Mouse (Mus musculus) c-Kit-negative CD71-positive TER-119-positive erythroid progenitor cells, embryonic 14.5 days (primary cell): ENCODE measurements around the gene Npnt.

ENCODE experiments used
- DNase-seq: peaks from one replicate; pipeline ENCODE4 v3.0.0-alpha.2; 2013; ENCODE audit warnings: low read depth, low spot score

Gene Npnt

DNA sequence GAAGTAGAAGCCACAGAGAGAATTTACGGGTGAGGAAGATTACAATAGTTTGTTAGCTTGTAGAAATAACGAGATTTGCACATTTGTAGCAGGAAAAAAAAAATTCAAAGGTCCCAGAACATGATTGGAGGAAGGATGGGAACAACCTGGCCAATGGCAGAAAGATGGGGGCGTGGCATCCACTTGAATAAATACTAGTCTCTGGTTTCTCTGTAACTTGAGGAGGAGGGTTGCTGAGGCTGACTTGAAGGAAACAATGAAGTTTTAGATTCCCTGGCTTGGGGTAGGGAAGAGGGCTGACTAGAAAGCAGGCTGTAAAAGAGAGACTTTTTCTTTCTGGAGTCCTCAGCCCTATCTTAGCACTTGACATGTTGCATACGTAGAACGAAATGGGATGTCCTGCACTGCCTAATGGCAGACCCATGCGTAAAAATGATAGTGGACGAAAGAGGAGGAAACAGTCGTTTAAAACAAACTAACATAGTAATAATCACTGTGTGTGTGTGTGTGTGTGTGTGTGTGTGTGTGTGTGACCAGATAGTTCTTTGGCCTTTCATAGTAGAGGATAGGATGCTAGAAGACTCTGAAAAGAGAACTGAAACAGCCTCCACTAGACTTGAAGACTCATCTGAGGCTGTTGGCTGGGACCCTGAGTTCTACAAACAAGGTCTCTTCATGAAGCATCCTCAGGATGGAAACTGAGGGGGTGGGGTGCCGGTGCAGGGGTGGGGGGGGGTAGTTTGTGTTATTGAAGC lies 94.5 kb downstream of the Npnt start:
- DNase-seq: no peak

DNA sequence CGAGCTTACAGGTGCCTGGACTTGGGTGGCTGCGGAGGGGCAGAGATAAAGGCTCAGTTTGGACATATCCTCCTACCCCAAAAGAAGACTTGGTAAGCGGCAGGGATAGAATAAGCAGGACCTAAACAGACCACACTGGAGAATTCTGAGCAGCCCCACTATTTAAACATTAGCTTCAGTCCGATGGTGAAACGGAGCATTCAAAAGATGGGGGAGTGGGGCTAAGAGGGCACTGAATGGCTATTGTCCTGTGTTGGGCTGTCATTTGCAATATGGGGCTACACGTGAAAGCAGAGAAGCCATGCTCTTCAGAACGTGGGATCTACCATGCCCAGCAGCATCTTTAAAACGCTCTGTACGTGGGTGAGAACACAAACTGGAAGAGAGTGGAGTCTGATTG lies 95.8 kb downstream of the Npnt start:
- no peak for DNase-seq

DNA sequence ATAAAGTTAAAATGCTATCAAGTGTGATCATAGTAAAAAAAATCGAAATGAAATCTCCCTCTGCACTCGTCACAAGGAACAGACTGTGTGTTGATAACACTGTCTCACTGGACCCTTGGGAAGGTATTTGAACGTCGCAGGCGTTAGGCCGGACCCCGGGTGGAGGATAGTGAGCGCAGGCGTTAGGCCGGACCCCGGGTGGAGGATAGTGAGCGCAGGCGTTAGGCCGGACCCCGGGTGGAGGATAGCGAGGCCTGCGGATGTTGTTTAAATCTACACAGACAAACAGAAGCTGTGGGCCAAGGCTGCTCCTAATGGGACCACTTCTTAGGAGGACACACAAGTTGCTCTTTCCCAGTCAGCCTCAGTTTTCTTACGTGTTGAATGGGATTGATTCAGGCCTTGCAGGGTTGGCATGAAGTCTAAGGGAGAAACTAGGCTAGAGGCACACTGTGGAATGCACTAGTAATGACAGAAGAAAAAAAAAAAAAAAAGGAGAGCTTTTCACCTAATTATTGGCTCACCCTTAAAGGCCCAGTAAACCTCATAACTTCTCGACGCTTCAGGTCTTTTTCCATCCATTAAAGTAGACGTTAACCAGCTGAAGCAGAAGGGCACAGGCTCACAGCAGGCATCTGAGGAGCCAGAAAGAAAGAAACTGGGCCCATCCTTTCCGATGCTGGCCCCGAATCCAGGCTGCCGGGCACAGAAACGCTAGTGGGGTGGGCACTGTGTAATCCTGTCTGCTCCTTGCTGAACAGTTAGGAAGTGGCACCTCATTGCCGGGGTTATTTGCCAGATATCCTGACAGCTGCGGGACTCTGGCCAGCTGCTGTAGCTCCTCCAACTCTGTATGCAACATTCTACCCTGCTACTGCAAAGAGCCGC lies 98.0 kb downstream of the Npnt start:
- DNase-seq: no peak

DNA sequence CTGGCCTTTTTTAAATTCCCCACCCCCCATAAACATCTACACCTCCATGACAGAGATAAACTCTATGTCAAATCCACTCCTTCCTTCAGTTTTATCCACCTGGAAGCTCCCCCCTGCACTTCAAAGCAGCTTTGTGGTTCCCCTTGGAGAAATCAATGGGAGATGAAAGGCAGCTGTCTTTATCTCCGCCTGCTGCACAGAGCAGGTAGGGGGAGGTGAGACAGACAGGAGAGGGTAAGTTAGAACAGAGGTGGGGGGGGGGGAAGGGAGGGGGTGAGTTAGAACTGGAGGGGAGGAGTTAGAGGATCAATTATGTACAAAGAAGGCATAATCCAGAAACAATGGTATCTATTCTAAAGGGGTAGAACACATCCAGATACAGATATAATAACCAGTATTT lies 98.7 kb downstream of the Npnt start:
- no peak for DNase-seq

DNA sequence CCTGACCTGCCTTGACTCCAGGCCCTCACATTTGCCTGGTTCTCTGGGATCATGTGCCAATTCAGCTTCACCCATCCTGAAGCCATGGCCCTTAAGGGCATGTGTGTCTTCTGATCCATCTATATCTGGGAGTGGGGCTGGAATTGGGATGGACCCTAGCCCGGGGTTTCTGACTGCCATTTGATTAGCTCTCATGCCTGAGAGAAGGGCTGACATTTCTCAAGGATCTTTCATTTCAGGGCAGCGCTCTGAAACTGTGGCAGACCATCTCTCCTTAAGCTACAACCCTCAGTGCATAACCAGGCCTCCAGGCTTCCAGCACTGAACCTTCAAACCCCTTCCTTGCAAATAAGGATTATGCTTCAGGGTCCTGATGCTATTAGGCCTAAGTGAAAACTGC lies 99.7 kb downstream of the Npnt start:
- no peak for DNase-seq

DNA sequence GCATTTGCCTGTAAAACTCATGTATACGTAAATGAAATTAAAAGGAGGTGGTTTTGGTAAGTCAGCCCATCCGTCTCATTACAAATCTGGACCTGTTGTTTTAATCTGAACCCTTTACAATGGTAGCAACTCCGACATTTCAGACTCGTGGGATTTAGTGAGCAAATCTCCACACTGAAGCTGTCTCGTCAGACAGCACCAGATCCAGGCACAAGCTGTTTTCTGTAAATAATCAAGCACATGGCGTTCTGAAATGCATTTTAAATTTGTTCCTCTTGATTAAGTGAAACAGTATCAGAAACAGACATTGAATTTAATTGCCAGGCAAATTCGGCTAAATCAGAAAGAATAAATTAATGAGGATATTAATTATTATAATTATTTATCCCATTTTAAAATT lies 100.4 kb downstream of the Npnt start:
- no peak for DNase-seq

DNA sequence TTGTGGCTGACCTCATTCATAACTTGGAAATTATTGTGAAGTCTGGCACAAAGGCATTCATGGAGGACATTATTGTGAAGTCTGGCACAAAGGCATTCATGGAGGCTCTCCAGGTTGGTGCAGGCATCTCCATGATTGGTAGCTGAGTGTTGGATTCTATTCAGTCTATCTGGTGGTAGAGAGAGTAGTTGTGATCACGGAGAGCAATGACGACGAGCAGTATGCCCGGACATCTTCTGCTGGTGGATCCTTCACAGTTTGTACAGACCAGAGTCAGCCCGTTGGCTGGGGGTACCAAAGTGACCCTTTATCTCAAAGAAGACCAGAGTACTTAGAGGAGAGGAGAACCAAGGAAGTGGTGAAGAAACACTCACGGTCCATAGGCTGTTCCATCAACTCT lies 107.4 kb downstream of the Npnt start:
- no peak for DNase-seq

DNA sequence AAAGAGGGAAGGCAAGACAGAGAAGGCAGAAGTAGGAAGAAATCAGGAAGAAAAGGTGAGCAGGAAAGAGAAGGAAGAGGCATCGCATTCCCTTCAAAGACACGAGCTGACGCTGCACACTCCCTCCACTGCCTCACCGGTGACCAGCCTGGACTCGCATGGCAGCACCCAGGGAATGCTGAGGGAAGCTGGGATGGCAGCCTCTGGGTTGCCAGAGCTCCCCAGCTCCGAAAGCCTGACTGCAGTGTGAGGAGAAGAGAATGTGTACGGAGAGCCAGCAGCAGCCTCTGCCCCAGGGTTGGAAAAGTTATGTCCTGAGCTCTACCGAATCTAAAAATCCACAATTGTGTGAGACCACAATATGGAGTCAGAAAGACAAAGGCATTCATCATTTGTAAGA lies 110.6 kb downstream of the Npnt start:
- no peak for DNase-seq

DNA sequence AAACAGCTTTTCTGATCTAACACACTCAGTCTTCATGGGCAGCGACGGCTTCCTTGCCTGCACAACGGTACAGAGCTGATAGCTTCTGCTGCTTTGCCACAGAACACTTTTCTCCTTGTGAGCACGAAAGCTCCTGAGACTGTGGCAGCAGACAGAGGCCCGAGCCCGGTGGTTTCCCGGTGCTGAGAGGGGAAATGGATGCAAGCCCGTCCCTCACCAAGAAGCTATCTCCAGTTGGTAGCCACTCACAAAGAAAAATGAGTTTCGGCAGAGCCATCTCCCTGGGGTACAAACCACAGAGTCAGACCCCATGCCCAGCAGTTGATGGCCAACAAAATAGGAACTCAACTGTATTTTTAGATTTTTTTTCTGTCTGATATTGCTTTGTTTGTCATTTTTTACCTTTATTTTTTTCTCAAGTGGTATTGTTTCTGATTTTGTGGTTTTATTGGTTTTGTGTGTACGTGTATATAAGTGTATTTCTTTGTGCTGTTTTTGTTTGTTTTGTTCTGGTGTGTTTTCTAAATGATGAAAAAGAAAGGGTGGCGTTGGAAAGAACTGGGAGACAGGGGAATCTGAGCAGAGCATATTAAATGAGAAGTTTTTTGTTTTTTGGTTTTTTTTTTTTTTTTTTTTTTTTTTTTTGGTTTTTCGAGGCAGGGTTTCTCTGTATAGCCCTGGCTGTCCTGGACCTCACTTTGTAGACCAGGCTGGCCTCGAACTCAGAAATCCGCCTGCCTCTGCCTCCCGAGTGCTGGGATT lies 111.3 kb downstream of the Npnt start:
- DNase-seq: no peak

DNA sequence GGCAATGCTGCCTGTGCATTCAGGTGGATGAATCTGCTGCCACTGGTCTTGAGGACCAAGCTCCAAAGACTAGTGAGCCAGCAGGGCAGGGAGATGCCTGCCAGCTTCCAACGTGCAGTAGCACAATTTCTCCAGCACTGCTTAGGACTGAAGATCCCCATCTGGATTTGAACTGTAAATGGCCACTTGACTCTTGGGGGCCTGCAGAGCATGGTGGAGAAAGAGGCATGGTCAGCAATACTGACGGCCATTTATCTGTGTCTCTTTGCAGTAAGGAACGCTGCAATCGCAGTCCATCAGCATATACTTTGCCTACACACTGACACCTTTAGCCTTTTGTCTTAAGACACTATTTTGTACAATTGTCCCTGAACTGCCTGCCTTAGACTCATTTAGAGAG lies 113.0 kb downstream of the Npnt start:
- no peak for DNase-seq

DNA sequence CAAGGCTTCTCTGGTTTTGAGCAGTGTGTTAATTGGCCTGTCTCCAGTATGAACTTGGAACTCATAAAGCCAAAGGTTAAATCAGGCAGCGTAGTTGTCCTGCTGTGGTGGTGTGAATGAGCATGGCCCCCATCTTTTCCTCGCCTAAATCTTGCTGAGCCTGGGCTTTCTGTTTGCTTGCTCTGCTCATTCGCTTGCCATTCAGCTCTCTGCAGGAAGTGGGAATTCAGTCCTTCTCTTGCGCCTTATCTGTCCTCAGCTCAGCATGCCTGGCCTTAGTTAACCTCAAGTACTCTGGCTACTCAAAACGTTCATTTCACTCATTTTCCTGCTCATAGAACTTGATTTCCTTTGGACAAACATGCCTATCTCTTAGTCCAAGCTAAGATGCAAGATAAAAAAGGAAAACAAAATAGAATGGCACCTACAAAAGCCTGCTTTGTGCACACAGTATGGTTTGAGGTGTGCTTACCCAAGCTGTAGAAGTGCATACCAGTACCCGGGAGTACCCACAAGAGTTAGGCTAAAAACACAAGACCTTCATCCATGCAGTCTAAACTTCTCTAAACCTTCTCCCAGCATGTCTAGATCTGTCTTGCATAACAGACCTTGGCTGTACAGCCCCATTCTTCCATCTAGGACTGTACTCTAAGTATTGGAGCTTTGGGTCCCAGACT lies 114.8 kb downstream of the Npnt start:
- no peak for DNase-seq
